Mouse (Mus musculus): ENCODE data around the gene Socs7. TPM values are rescaled to one million over a fixed set of nuclear protein-coding genes. Genes with fewer than 3 reads are reported as not detected.
"Not testable (repeated sequence)": the region's sequence is repeated elsewhere in the genome, so short reads cannot be mapped to it uniquely, and the experiment has no call there.

The Socs7 gene
- polyA plus RNA-seq (2012; rRNA removed) = 17.3 and 17.8 TPM in 2 replicates

GRCm38 (mm10) chr11:97361948-97362648 lies at the start of gene Socs7:
TSS of gene Socs7 (plus strand) at chr11:97362551.
- peak; percentile 95 for DNase-seq
- Histone ChIP-seq H3K36me3 (ENCODE audit: control insufficient read depth, insufficient read depth, low read length) (no peaks in the 10 kb centered on the region), H3K4me1 (replicated peaks; ENCODE audit: control insufficient read depth, insufficient read depth, low read length) (peaks cover 11% of the 10 kb centered on the region), H3K4me3 (ENCODE audit: control insufficient read depth, insufficient read depth, low read length) (peak within 1 kb of the TSS; percentile 98), H3K27me3 (ENCODE audit: control insufficient read depth, insufficient read depth, low read length) (no peaks in the 10 kb centered on the region), H3K27ac (ENCODE audit: control insufficient read depth, insufficient read depth, low read length) (no peak within 1 kb of the TSS)
- under 1% methylated on average over 55 of the region's 81 CpGs for WGBS
- TF ChIP-seq CTCF (IDR thresholded peaks at IDR 0.05; ENCODE audit: borderline replicate concordance, control insufficient read depth, extremely low read depth, insufficient read depth, low read length, poor library complexity) = no peak
- no peak for TF ChIP-seq POLR2A (IDR thresholded peaks at IDR 0.05; ENCODE audit: control insufficient read depth, extremely low read depth, insufficient read depth, low read length, poor library complexity)

- not testable (repeated sequence) for H3K36me3 ChIP-seq (ENCODE audit: control insufficient read depth, insufficient read depth, low read length); H3K4me3 ChIP-seq (ENCODE audit: control insufficient read depth, insufficient read depth, low read length); H3K4me1 ChIP-seq (replicated peaks; ENCODE audit: control insufficient read depth, insufficient read depth, low read length); H3K27ac ChIP-seq (ENCODE audit: control insufficient read depth, insufficient read depth, low read length); H3K27me3 ChIP-seq (ENCODE audit: control insufficient read depth, insufficient read depth, low read length); DNase-seq
- WGBS = 95% methylated on average over 1 of the region's 1 CpGs
Measured at GRCm38 (mm10) chr11:97312871-97313270, 49.5 kb upstream of the Socs7 start.

- Histone ChIP-seq H3K27me3 (ENCODE audit: control insufficient read depth, insufficient read depth, low read length) (no peaks in the 10 kb centered on the region; the same call in 1 of the 2 replicates), H3K27ac (ENCODE audit: control insufficient read depth, insufficient read depth, low read length) (no peak overlapping the region), H3K36me3 (ENCODE audit: control insufficient read depth, insufficient read depth, low read length) (no peaks in the 10 kb centered on the region), H3K4me3 (ENCODE audit: control insufficient read depth, insufficient read depth, low read length) (no peak overlapping the region), H3K4me1 (replicated peaks; ENCODE audit: control insufficient read depth, insufficient read depth, low read length) (peaks cover 9% of the 10 kb centered on the region)
- no peak for DNase-seq
- TF ChIP-seq POLR2A (IDR thresholded peaks at IDR 0.05; ENCODE audit: control insufficient read depth, extremely low read depth, insufficient read depth, low read length, poor library complexity) = no peak
- no peak for TF ChIP-seq CTCF (IDR thresholded peaks at IDR 0.05; ENCODE audit: borderline replicate concordance, control insufficient read depth, extremely low read depth, insufficient read depth, low read length, poor library complexity)
- 96% methylated on average over 3 of the region's 3 CpGs for WGBS
Measured at GRCm38 (mm10) chr11:97314110-97314509, 48.2 kb upstream of the Socs7 start.

- no peak overlapping the region for H3K27ac ChIP-seq (ENCODE audit: control insufficient read depth, insufficient read depth, low read length)
- no peak for DNase-seq
Measured at GRCm38 (mm10) chr11:97314751-97315503, 47.4 kb upstream of the Socs7 start.

GRCm38 (mm10) chr11:97315504-97316503 lies 46.5 kb upstream of the Socs7 start, which contains the start of gene Mrpl45:
TSS of gene Mrpl45 (plus strand) at chr11:97315716.
- Histone ChIP-seq H3K27me3 (ENCODE audit: control insufficient read depth, insufficient read depth, low read length) (no peaks in the 10 kb centered on the region; the same call in 1 of the 2 replicates), H3K27ac (ENCODE audit: control insufficient read depth, insufficient read depth, low read length) (no peak within 1 kb of the TSS), H3K4me1 (replicated peaks; ENCODE audit: control insufficient read depth, insufficient read depth, low read length) (no peaks in the 10 kb centered on the region), H3K4me3 (ENCODE audit: control insufficient read depth, insufficient read depth, low read length) (peak within 1 kb of the TSS; percentile 38), H3K36me3 (ENCODE audit: control insufficient read depth, insufficient read depth, low read length) (no peaks in the 10 kb centered on the region)
- under 1% methylated on average over 50 of the region's 50 CpGs for WGBS
- DNase-seq = peak; percentile 98
- TF ChIP-seq POLR2A (IDR thresholded peaks at IDR 0.05; ENCODE audit: control insufficient read depth, extremely low read depth, insufficient read depth, low read length, poor library complexity) = peak; percentile 75
- peak; percentile 81 for TF ChIP-seq CTCF (IDR thresholded peaks at IDR 0.05; ENCODE audit: borderline replicate concordance, control insufficient read depth, extremely low read depth, insufficient read depth, low read length, poor library complexity)

More at GRCm38 (mm10) chr11:97314751-97315503, 47.4 kb upstream of the Socs7 start:
- WGBS = 51% methylated on average over 8 of the region's 8 CpGs
- no peak for TF ChIP-seq POLR2A (IDR thresholded peaks at IDR 0.05; ENCODE audit: control insufficient read depth, extremely low read depth, insufficient read depth, low read length, poor library complexity)
- Histone ChIP-seq H3K4me1 (replicated peaks; ENCODE audit: control insufficient read depth, insufficient read depth, low read length) (peaks cover 2% of the 10 kb centered on the region; the same call in 1 of the 2 replicates), H3K27me3 (ENCODE audit: control insufficient read depth, insufficient read depth, low read length) (no peaks in the 10 kb centered on the region; the same call in 1 of the 2 replicates), H3K4me3 (ENCODE audit: control insufficient read depth, insufficient read depth, low read length) (no peak overlapping the region), H3K36me3 (ENCODE audit: control insufficient read depth, insufficient read depth, low read length) (no peaks in the 10 kb centered on the region)

GRCm38 (mm10) chr11:97321197-97321596 lies 41.2 kb upstream of the Socs7 start:
- TF ChIP-seq POLR2A (IDR thresholded peaks at IDR 0.05; ENCODE audit: control insufficient read depth, extremely low read depth, insufficient read depth, low read length, poor library complexity) (no peak), CTCF (IDR thresholded peaks at IDR 0.05; ENCODE audit: borderline replicate concordance, control insufficient read depth, extremely low read depth, insufficient read depth, low read length, poor library complexity) (no peak)
- Histone ChIP-seq H3K4me1 (replicated peaks; ENCODE audit: control insufficient read depth, insufficient read depth, low read length) (no peaks in the 10 kb centered on the region), H3K36me3 (ENCODE audit: control insufficient read depth, insufficient read depth, low read length) (peaks cover 5% of the 10 kb centered on the region; the same call in 1 of the 2 replicates), H3K27ac (ENCODE audit: control insufficient read depth, insufficient read depth, low read length) (no peak overlapping the region), H3K27me3 (ENCODE audit: control insufficient read depth, insufficient read depth, low read length) (no peaks in the 10 kb centered on the region), H3K4me3 (ENCODE audit: control insufficient read depth, insufficient read depth, low read length) (no peak overlapping the region)
- no peak for DNase-seq
- 93% methylated on average over 8 of the region's 8 CpGs for WGBS

- not testable (repeated sequence) for H3K4me3 ChIP-seq (ENCODE audit: control insufficient read depth, insufficient read depth, low read length); H3K4me1 ChIP-seq (replicated peaks; ENCODE audit: control insufficient read depth, insufficient read depth, low read length); H3K27ac ChIP-seq (ENCODE audit: control insufficient read depth, insufficient read depth, low read length); H3K36me3 ChIP-seq (ENCODE audit: control insufficient read depth, insufficient read depth, low read length); DNase-seq; H3K27me3 ChIP-seq (ENCODE audit: control insufficient read depth, insufficient read depth, low read length)
- WGBS = 95% methylated on average over 8 of the region's 8 CpGs
Measured at GRCm38 (mm10) chr11:97321894-97322600, 40.3 kb upstream of the Socs7 start.
